Mouse (Mus musculus): ENCODE measurements at regions not wholly inside any gene's neighbourhood (a gene's known extent, or its start where the extent isn't known, plus 50 kb on each side); places are given as distances from the start of the nearest gene placed in this dataset.
A peak's percentile ranks its signal among the peaks of the same experiment; 100 is the strongest.

DNA sequence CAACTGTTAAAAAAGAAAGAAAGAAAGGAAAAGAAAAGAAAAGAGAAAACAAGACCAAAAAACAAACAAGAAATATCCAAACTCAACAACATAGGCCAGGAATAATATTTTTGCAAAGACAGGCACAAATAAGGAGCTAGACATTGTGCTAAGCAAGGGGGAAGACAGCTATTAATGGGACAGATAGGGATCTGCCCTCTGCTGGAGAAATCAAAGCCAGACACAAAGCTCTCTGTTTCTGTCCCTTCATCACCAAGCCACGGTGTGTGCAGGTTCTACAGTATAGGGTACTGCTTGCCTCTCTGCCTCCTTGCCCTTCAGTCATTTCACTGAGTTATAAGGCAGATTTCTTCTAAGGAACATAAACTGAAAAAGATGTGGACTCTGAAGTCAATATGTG lies 57.8 kb upstream of the Chchd3 start:
- no peak for DNase-seq (ENCODE audit: low read depth, low spot score)

DNA sequence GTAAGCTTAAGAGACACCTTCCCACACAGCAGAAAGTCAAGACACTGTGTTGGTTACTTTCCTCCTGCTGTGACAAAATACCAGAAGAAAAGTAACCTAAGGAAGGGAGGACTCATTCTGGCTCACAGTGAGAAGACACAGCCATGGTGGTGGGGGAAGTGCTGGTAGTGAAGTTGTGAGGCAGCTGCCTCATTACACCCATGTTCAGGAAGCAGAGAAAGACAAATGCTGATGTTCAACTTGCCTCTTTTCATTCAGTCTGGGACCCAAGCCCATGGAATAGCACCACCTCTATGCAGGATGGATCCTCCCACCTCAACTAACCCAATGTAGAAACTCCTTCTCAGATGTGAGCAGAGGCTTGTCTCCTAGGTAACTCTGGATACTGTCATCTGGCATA lies 60.5 kb upstream of the Chchd3 start:
- DNase-seq (ENCODE audit: low read depth, low spot score): no peak

DNA sequence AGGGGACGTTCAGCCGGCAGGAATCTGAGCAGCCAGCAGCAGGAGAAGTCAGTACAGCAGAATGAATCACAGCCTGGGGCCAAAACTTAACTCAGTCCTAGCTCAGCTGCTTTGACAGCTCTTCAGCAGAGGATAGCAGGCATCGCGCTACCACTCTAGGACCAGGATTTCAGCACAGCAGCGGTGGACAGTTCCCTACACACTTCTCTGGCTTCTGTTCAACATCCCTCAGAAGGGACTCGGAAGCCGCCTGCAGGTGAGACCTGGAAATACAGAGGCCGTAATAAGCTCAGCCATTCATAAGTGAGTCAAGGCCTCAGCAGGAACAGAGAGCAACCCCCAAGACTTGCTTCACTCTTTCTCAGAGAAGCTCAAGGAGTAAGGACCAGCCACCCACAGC lies 66.5 kb upstream of the Chchd3 start:
- DNase-seq (ENCODE audit: low read depth, low spot score): peak; percentile 55

DNA sequence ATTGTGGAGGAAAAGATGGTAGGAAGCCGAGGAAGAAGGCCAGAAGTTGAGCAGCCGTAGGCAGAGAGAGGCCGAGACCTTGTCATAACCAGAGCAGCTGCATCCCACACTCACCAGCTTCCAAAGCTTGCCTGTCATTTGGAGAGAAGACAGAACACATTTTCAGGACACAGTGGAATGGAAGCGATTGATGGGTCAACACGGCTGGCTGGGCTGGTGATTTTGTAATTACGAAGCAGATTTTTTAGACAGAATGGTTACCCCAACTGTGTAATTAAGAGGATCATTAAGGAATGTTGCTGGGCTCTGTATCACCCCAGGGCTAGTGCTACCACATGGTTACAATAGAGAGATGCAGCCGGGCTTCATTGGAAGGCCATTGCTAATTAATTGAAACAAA lies 76.8 kb upstream of the Chchd3 start:
- no peak for DNase-seq (ENCODE audit: low read depth, low spot score)

DNA sequence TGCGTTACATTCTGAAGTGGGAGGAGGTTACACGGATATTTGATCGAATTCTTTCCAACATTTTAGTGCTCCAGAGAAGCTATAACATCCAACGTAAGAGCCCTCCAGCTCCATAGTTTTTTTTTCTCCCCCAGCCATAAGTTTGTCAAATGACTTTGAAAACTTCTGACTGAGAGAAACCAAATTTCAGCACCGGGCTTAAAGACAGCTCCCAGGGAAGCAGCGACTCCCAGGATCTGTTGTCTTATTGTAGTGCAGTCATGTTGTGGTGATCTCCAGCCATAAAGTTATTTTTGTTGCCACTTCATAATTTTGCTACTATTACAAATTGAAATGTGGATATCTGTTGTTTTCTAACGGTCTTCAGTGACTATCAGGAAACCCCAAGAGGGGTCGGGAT lies 77.8 kb upstream of the Chchd3 start:
- no peak for DNase-seq (ENCODE audit: low read depth, low spot score)

DNA sequence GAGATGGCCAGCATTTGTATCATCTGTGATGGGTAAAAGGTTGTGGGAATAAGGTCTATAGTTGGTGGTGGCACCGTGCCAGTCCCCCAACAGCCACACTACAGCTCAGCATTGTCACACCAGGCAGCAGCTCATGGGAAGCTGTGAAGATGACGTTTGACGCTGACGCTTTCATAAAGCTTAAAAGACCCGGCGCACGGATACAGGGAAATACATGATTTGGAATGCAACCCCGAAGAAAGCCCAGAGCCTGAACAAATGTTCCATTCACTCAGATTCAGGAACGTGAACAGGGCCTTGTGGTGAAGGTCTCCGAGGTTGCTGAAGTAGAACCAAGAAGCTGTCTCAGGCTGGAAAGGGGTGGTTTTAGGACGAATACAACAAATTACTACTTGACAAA lies 82.4 kb upstream of the Exoc4 start:
- no peak for DNase-seq (ENCODE audit: low read depth, low spot score)

DNA sequence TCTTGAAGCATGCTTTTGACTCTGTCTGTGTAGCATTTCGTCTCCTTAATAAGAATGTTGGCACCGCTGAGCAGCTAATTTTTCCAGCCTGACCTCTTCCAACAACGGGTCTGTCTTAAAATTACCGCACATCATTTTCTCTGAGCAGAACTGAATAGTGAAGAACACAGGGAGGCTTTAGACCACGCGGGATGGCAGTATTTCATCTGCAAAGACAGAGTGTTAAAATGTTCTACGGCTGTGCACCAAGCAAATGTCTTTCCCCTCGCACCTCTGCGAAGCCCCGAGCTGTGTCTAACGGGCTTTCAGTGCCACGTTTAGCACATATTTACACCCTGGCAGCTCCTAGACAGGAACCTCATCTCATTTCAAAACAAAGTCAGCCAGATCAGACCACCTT lies 75.3 kb upstream of the Exoc4 start:
- DNase-seq (ENCODE audit: low read depth, low spot score): no peak

DNA sequence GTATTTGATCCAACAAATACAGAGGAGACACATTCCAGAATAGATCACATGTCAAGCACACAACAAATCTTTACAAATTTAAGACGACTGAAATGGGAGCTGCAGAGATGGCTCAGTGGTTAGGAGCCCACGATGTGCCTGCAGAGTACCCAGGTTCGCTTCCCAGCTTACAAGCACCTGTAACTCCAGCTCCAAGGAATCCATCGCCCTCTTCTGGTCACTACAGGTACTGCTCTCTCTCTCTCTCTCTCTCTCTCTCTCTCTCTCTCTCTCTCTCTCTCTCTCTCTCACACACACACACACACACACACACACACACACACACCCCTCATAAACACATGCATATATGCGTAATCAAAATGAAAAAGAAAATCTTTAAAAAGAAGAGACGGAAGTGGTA lies 74.3 kb upstream of the Exoc4 start:
- no peak for DNase-seq (ENCODE audit: low read depth, low spot score)

DNA sequence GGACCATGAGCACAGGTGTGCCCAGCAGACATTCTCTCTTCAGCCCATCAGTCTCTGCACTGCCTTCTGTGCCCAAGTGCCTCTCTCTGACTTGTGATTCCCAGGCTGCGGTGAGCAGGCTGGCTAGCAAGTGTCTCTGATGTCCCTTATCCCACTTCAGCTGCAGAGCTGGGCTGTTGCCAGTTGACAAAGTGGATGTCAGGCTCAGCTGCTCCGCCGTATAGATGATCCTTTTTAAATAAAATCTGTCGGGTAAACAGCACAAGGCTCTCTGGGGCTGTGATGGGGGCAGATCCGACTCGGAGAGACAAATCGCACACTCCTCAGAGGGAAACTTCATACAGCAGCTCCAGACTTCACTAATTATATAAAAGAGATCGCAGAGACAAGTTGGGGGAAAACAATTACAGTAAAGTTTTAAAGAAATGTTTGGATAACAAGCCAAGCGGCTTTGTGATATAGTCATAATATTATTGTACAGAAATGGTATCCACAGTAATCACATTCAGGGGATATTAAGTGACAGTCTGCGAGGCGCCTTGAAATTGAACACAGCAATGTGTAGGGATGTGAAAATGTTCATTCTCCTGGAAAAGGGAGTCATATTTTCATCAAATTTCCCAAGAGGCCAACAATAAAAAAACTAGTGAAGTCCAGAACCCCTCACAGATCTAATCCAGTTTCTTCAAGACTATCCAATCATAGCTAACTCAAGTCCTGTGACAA lies 59.2 kb upstream of the Exoc4 start:
- no peak for DNase-seq (ENCODE audit: low read depth, low spot score)

DNA sequence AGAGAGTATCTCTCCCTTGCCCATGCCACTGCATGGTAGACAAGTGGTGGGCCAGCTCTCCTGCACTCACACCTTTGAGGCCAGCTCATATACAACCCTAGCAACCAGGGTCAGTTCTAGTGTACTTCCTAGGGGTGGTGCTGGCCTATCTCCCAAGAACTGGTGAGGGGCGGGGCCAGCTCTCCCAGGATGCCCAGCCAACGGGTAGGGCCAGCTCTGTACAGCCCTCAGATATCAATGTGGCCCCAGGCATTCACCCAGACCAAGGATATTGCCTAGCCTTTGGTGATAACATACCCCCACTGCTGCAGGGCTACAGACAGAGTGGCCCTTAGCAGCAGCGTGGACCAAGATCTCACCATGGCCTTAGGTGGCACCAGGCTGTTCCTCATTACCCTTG lies 55.1 kb upstream of the Exoc4 start:
- DNase-seq (ENCODE audit: low read depth, low spot score): no peak

Data from CD4-positive helper T cell, adult 2 months (primary cell).